Comparison of ENCODE assay signal across 8 mouse cellular contexts in the genomic region with DNA sequence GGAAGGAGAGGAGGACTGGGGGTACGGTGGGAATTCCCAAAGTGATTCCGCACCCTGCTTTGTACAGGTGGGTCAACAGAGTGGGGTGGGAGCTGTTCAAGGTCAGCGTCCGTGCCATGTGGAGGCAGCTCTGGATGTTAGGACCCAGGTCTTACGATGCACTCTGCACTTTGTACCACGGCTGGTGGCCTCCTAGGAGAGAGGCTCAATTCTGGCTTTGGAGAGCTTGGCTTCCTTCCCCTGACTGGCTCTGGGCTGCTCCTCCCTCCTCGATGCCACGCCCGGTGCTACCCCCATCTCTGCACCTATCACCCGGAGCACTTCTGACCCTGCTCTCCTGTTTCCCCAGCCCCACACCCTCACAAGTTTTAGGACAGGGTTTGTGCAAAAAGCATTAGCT. TPM values are rescaled to one million over a fixed set of nuclear protein-coding genes. Genes with fewer than 3 reads are reported as not detected.
DNase-seq lines count a peak whose midpoint lies in the region; ATAC-seq and TF ChIP-seq lines count a peak whose summit lies in the region.

No protein-coding gene starts in this region.

- H3K27ac ChIP-seq in heart, embryonic 12.5 days (ENCODE audit: poor library complexity, severe bottlenecking), result no peak overlapping the region
- H3K27ac ChIP-seq in brown adipose tissue, adult 24 weeks (replicated peaks; ENCODE audit: low read depth, low read length), result no peak overlapping the region
- peak overlapping the region; percentile 43; the same call in 1 of the 2 replicates for H3K27ac ChIP-seq in intestine, embryonic 14.5 days (ENCODE audit: low read depth)
- H3K27ac ChIP-seq in liver, embryonic 16.5 days (ENCODE audit: low read length), result peak overlapping the region; percentile 72
- H3K27ac ChIP-seq in stomach, postnatal 0 days (replicated peaks), result no peak overlapping the region

- intact Hi-C loops in left cerebral cortex, postnatal 25 days (cut with DNase I), result no loop called here

- DNase-seq in heart, postnatal 4 days, result no peak
- peak; percentile 56 for DNase-seq in intestine, embryonic 14.5 days (ENCODE audit: low spot score)
- DNase-seq in stomach, postnatal 0 days (ENCODE audit: low spot score), result peak; percentile 38
- no peak for DNase-seq in adipocyte (ENCODE audit: low spot score)
- no peak for DNase-seq in left cerebral cortex, postnatal 25 days (ENCODE audit: low spot score in 2 of 2)

- TF ChIP-seq CTCF in stomach, postnatal 0 days (IDR thresholded peaks at IDR 0.05; ENCODE audit: low read depth), result no peak

- TF ChIP-seq EP300 in stomach, postnatal 0 days (optimal IDR thresholded peaks at IDR 0.05), result no peak

- WGBS in heart, embryonic 12.5 days, result 12% methylated on average over 10 of the region's 10 CpGs
- WGBS in intestine, embryonic 14.5 days, result 4% methylated on average over 10 of the region's 10 CpGs
- WGBS in liver, embryonic 16.5 days (ENCODE audit: insufficient replicate concordance), result 6% methylated on average over 10 of the region's 10 CpGs
- WGBS in stomach, postnatal 0 days, result 7% methylated on average over 10 of the region's 10 CpGs

- H3K9ac ChIP-seq in heart, embryonic 12.5 days, result peak overlapping the region; percentile 72
- peak overlapping the region; percentile 63 for H3K9ac ChIP-seq in intestine, embryonic 14.5 days (ENCODE audit: low read length)
- peak overlapping the region; percentile 42 for H3K9ac ChIP-seq in liver, embryonic 16.5 days (ENCODE audit: low read depth, low read length)
- H3K9ac ChIP-seq in stomach, postnatal 0 days (ENCODE audit: low read length), result peak overlapping the region; percentile 60; the same call in 1 of the 2 replicates

- H3K4me2 ChIP-seq in heart, embryonic 12.5 days, result peak overlapping the region; percentile 80
- H3K4me2 ChIP-seq in intestine, embryonic 14.5 days (ENCODE audit: low read length), result peak overlapping the region; percentile 76
- peak overlapping the region; percentile 80 for H3K4me2 ChIP-seq in liver, embryonic 16.5 days (ENCODE audit: low read depth, low read length)
- peak overlapping the region; percentile 74 for H3K4me2 ChIP-seq in stomach, postnatal 0 days (replicated peaks; ENCODE audit: low read depth)

- peak overlapping the region; percentile 78 for H3K4me3 ChIP-seq in heart, embryonic 12.5 days
- H3K4me3 ChIP-seq in brown adipose tissue, adult 24 weeks (ENCODE audit: insufficient read depth, low read depth, low read length), result peak overlapping the region; percentile 79
- H3K4me3 ChIP-seq in intestine, embryonic 14.5 days (ENCODE audit: low read depth, low read length), result peak overlapping the region; percentile 83
- H3K4me3 ChIP-seq in liver, embryonic 16.5 days (ENCODE audit: low read depth, low read length), result peak overlapping the region; percentile 68
- H3K4me3 ChIP-seq in stomach, postnatal 0 days (ENCODE audit: low read depth, low read length), result peak overlapping the region; percentile 58

- ATAC-seq in heart, embryonic 12.5 days (ENCODE audit: insufficient number of reproducible peaks, low FRiP score), result peak; percentile 52; the same call in 1 of the 2 replicates
- peak; percentile 57; the same call in 1 of the 2 replicates for ATAC-seq in intestine, embryonic 14.5 days (replicated peaks; ENCODE audit: low FRiP score, low TSS enrichment, low read depth)
- ATAC-seq in liver, embryonic 16.5 days (ENCODE audit: low read depth), result peak; percentile 92
- peak; percentile 49 for ATAC-seq in stomach, postnatal 0 days (ENCODE audit: low FRiP score, low TSS enrichment)

- H3K27me3 ChIP-seq in heart, embryonic 12.5 days (replicated peaks), result no peaks in the 10 kb centered on the region
- no peaks in the 10 kb centered on the region for H3K27me3 ChIP-seq in intestine, embryonic 14.5 days (replicated peaks; ENCODE audit: control insufficient read depth, insufficient read depth, low read length)
- H3K27me3 ChIP-seq in liver, embryonic 16.5 days (ENCODE audit: control insufficient read depth, insufficient read depth, low read depth, low read length), result no peaks in the 10 kb centered on the region
- no peaks in the 10 kb centered on the region for H3K27me3 ChIP-seq in stomach, postnatal 0 days (ENCODE audit: control insufficient read depth, insufficient read depth, low read length)

- H3K9me3 ChIP-seq in heart, embryonic 12.5 days (replicated peaks), result no peaks in the 10 kb centered on the region
- H3K9me3 ChIP-seq in intestine, embryonic 14.5 days (ENCODE audit: control insufficient read depth, low read length), result no peaks in the 10 kb centered on the region
- H3K9me3 ChIP-seq in liver, embryonic 16.5 days (replicated peaks; ENCODE audit: control insufficient read depth, low read length), result no peaks in the 10 kb centered on the region
- H3K9me3 ChIP-seq in stomach, postnatal 0 days (ENCODE audit: control insufficient read depth, low read length), result no peaks in the 10 kb centered on the region

- H3K4me1 ChIP-seq in heart, embryonic 12.5 days (replicated peaks), result peaks cover 10% of the 10 kb centered on the region
- H3K4me1 ChIP-seq in brown adipose tissue, adult 24 weeks (ENCODE audit: control insufficient read depth, insufficient read depth, insufficient read length, low read length), result peaks cover 8% of the 10 kb centered on the region
- H3K4me1 ChIP-seq in intestine, embryonic 14.5 days (replicated peaks; ENCODE audit: control insufficient read depth, insufficient read depth, low read length), result no peaks in the 10 kb centered on the region
- peaks cover 11% of the 10 kb centered on the region for H3K4me1 ChIP-seq in liver, embryonic 16.5 days (ENCODE audit: control insufficient read depth, low read depth, low read length)
- H3K4me1 ChIP-seq in stomach, postnatal 0 days (replicated peaks; ENCODE audit: control insufficient read depth, insufficient read depth), result no peaks in the 10 kb centered on the region

- peaks cover 4% of the 10 kb centered on the region; the same call in 1 of the 2 replicates for H3K36me3 ChIP-seq in heart, embryonic 12.5 days
- no peaks in the 10 kb centered on the region for H3K36me3 ChIP-seq in intestine, embryonic 14.5 days (ENCODE audit: control insufficient read depth, insufficient read depth, low read length)
- peaks cover 6% of the 10 kb centered on the region for H3K36me3 ChIP-seq in liver, embryonic 16.5 days (ENCODE audit: control insufficient read depth, insufficient read depth)
- no peaks in the 10 kb centered on the region for H3K36me3 ChIP-seq in stomach, postnatal 0 days (ENCODE audit: control insufficient read depth, insufficient read depth, low read length)

RNA-seq across cellular contexts. Expression of gene Nipsnap1, which starts 0.8 kb away (rescaled TPM):
- 35.8 and 36.1 TPM in 2 replicates for polyA plus RNA-seq in heart, embryonic 12.5 days (2016; fragmentation: Nextera tagmentation; extraction: Ambion mirVana)
- 1 to 10 TPM; 4.4 to 7.0 TPM for total RNA-seq in heart, postnatal 4 days (2021)
- polyA plus RNA-seq in brown adipose tissue, adult 24 weeks (2012; ENCODE audit: insufficient read depth, insufficient read length, missing spikeins), result 24.9 and 35.0 TPM in 2 replicates
- 85.2 and 85.3 TPM in 2 replicates for polyA plus RNA-seq in intestine, embryonic 14.5 days (2014; fragmentation: Nextera tagmentation; extraction: Ambion mirVana)
- 101 and 106 TPM in 2 replicates for polyA plus RNA-seq in liver, embryonic 16.5 days (2015; fragmentation: Nextera tagmentation; extraction: Ambion mirVana)
- 28.2 and 29.7 TPM in 2 replicates for polyA plus RNA-seq in stomach, postnatal 0 days (2015; fragmentation: Nextera tagmentation; extraction: Ambion mirVana)
- 10 to 100 TPM; 76.3 to 86.3 TPM for total RNA-seq in left cerebral cortex, postnatal 25 days (2021)

RNA-seq across cellular contexts. Expression of gene Thoc5, which starts 20.6 kb away (rescaled TPM):
- 28.8 and 29.6 TPM in 2 replicates for polyA plus RNA-seq in heart, embryonic 12.5 days (2016; fragmentation: Nextera tagmentation; extraction: Ambion mirVana)
- 10 to 100 TPM; 22.4 to 23.8 TPM for total RNA-seq in heart, postnatal 4 days (2021)
- 14.9 and 18.1 TPM in 2 replicates for polyA plus RNA-seq in brown adipose tissue, adult 24 weeks (2012; ENCODE audit: insufficient read depth, insufficient read length, missing spikeins)
- 38.4 and 41.6 TPM in 2 replicates for polyA plus RNA-seq in intestine, embryonic 14.5 days (2014; fragmentation: Nextera tagmentation; extraction: Ambion mirVana)
- 12.6 and 13.2 TPM in 2 replicates for polyA plus RNA-seq in liver, embryonic 16.5 days (2015; fragmentation: Nextera tagmentation; extraction: Ambion mirVana)
- 18.3 and 21.0 TPM in 2 replicates for polyA plus RNA-seq in stomach, postnatal 0 days (2015; fragmentation: Nextera tagmentation; extraction: Ambion mirVana)
- 10 to 100 TPM; 34.4 to 37.6 TPM for total RNA-seq in left cerebral cortex, postnatal 25 days (2021)

RNA-seq across cellular contexts. Expression of gene Nf2, which starts 25.2 kb away (rescaled TPM):
- polyA plus RNA-seq in heart, embryonic 12.5 days (2016; fragmentation: Nextera tagmentation; extraction: Ambion mirVana), result 50.7 and 51.7 TPM in 2 replicates
- 100 to 1,000 TPM; 101 to 103 TPM for total RNA-seq in heart, postnatal 4 days (2021)
- polyA plus RNA-seq in brown adipose tissue, adult 24 weeks (2012; ENCODE audit: insufficient read depth, insufficient read length, missing spikeins), result 41.2 and 56.4 TPM in 2 replicates
- polyA plus RNA-seq in intestine, embryonic 14.5 days (2014; fragmentation: Nextera tagmentation; extraction: Ambion mirVana), result 42.0 and 43.6 TPM in 2 replicates
- 11.1 and 11.9 TPM in 2 replicates for polyA plus RNA-seq in liver, embryonic 16.5 days (2015; fragmentation: Nextera tagmentation; extraction: Ambion mirVana)
- 18.2 and 18.7 TPM in 2 replicates for polyA plus RNA-seq in stomach, postnatal 0 days (2015; fragmentation: Nextera tagmentation; extraction: Ambion mirVana)
- 10 to 100 TPM; 76.2 to 76.5 TPM for total RNA-seq in left cerebral cortex, postnatal 25 days (2021)

Comparison
In these comparisons a context has a peak if more than half of its experiments do, and no peak if none do; other contexts are left out.
1. H3K27ac ChIP-seq: peak in intestine, embryonic 14.5 days (single experiment) and liver, embryonic 16.5 days (single experiment); none in heart, embryonic 12.5 days (single experiment), brown adipose tissue, adult 24 weeks (single experiment) and stomach, postnatal 0 days (single experiment).
2. DNase-seq: peak in intestine, embryonic 14.5 days (single experiment) and stomach, postnatal 0 days (single experiment); none in heart, postnatal 4 days (single experiment), adipocyte (single experiment) and left cerebral cortex, postnatal 25 days (0 of 2).
3. Peak in every context shown above with its lines, with median percentiles within 50 percentile points of each other: ATAC-seq, H3K4me2 ChIP-seq, H3K4me3 ChIP-seq and H3K9ac ChIP-seq.